Mouse (Mus musculus): ENCODE results near the gene Ier2. TPM values are rescaled to one million over a fixed set of nuclear protein-coding genes. Genes with fewer than 3 reads are reported as not detected.

Ier2 gene
- polyA plus RNA-seq, 1 experiment from 2014 or later, result 86.9 TPM

- Histone ChIP-seq H3K36me3 (replicated peaks; ENCODE audit: control insufficient read depth, insufficient read depth, low read depth, low read length) (no peaks in the 10 kb centered on the region), H3K4me3 (ENCODE audit: low read depth, low read length) (peak overlapping the region; percentile 57), H3K9ac (replicated peaks; ENCODE audit: low read length) (peak overlapping the region; percentile 82), H3K9me3 (replicated peaks; ENCODE audit: control insufficient read depth, low read length) (no peaks in the 10 kb centered on the region), H3K4me1 (ENCODE audit: control insufficient read depth, insufficient read depth, low read length) (peaks cover 2% of the 10 kb centered on the region), H3K4me2 (ENCODE audit: low read depth, low read length) (peak overlapping the region; percentile 89), H3K27ac (replicated peaks; ENCODE audit: low read depth, low read length) (peak overlapping the region; percentile 95), H3K27me3 (ENCODE audit: control insufficient read depth, insufficient read depth, low read length) (no peaks in the 10 kb centered on the region)
- DNase-seq (ENCODE audit: low spot score), result no peak
- ATAC-seq (replicated peaks; ENCODE audit: insufficient number of reproducible peaks, low FRiP score, low TSS enrichment, low read depth), result no peak
- 26% methylated on average over 8 of the region's 8 CpGs for WGBS
Measured at GRCm38 (mm10) chr8:84637946-84638554, 24.6 kb downstream of the Ier2 start.

DNA sequence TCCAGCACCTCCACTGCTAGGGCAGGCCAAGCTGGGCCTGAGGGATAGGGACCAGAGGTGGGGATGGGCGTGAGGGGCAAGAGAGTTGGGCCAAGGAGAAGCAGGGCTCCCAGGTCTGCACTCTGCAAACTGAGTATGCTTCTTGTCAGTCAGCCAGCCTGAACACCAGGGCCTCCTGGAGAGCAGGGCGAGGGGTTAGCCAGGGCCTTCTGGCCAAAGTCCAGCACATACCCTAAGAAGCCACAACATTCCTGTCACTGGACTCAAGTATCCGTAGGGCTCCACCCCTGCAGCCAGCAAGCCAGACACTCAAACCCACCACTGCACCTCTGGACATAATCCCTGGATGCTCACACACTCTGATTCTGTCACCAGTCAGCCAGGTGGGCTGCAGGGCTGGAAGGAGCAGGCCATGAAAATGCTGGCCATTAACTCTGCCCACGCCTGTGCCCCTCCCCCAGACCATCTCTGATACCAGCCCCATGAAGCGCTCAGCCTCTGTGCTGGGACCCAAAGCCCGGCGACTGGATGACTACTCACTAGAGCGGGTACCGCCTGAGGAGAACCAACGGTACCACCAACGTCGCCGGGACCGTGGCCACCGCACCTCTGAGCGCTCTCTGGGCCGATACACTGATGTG lies 26.5 kb downstream of the Ier2 start:
- DNase-seq (ENCODE audit: low spot score), result no peak
- Histone ChIP-seq H3K4me1 (ENCODE audit: control insufficient read depth, insufficient read depth, low read length) (peaks cover 2% of the 10 kb centered on the region), H3K27ac (replicated peaks; ENCODE audit: low read depth, low read length) (no peak overlapping the region), H3K27me3 (ENCODE audit: control insufficient read depth, insufficient read depth, low read length) (no peaks in the 10 kb centered on the region), H3K4me2 (ENCODE audit: low read depth, low read length) (no peak overlapping the region), H3K4me3 (ENCODE audit: low read depth, low read length) (no peak overlapping the region), H3K9ac (replicated peaks; ENCODE audit: low read length) (no peak overlapping the region; the same call in 1 of the 2 replicates), H3K9me3 (replicated peaks; ENCODE audit: control insufficient read depth, low read length) (no peaks in the 10 kb centered on the region), H3K36me3 (replicated peaks; ENCODE audit: control insufficient read depth, insufficient read depth, low read depth, low read length) (no peaks in the 10 kb centered on the region)
- ATAC-seq (replicated peaks; ENCODE audit: insufficient number of reproducible peaks, low FRiP score, low TSS enrichment, low read depth), result no peak
- WGBS, result 88% methylated on average over 17 of the region's 17 CpGs

DNA sequence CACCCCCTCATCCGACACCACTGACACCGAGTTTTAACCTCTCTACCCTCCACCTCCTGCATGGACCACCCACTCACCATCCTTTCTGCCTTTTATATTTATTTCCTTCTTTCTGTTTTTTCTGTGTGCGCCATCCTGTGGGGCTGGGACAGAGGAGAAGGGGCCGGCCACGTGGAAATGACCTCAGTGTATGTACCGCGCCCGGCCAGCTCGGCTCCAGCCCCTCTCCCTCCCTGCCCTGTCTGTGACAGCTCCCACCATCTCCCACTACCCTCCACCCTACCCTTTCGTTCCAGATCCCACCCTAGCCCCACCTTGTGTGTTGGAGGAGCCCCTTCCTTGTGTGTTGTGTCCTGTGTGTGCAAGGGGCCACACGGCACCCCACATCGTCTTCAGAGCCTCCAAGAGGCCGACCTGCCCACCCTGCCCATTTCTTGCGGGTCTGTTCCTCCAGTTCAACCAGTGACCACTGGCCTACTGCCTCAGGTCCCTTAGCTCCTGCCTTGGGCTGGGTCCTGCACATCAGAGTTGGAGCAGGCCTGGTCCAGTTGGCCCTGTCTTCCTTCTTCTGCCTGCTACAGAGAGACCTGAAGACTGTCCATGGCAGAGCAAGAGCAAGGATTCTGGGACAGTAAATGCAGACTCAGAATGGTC lies 27.1 kb downstream of the Ier2 start:
- Histone ChIP-seq H3K9ac (replicated peaks; ENCODE audit: low read length) (peak overlapping the region; percentile 34; the same call in 1 of the 2 replicates), H3K4me2 (ENCODE audit: low read depth, low read length) (no peak overlapping the region), H3K4me1 (ENCODE audit: control insufficient read depth, insufficient read depth, low read length) (peaks cover 2% of the 10 kb centered on the region), H3K4me3 (ENCODE audit: low read depth, low read length) (no peak overlapping the region), H3K9me3 (replicated peaks; ENCODE audit: control insufficient read depth, low read length) (no peaks in the 10 kb centered on the region), H3K36me3 (replicated peaks; ENCODE audit: control insufficient read depth, insufficient read depth, low read depth, low read length) (no peaks in the 10 kb centered on the region), H3K27me3 (ENCODE audit: control insufficient read depth, insufficient read depth, low read length) (no peaks in the 10 kb centered on the region), H3K27ac (replicated peaks; ENCODE audit: low read depth, low read length) (peak overlapping the region; percentile 8; the same call in 1 of the 2 replicates)
- DNase-seq (ENCODE audit: low spot score) (no peak), ATAC-seq (replicated peaks; ENCODE audit: insufficient number of reproducible peaks, low FRiP score, low TSS enrichment, low read depth) (no peak)
- 67% methylated on average over 13 of the region's 14 CpGs for WGBS

GRCm38 (mm10) chr8:84634849-84635304 lies 27.8 kb downstream of the Ier2 start:
- Histone ChIP-seq H3K36me3 (replicated peaks; ENCODE audit: control insufficient read depth, insufficient read depth, low read depth, low read length) (no peaks in the 10 kb centered on the region), H3K9ac (replicated peaks; ENCODE audit: low read length) (peak overlapping the region; percentile 34; the same call in 1 of the 2 replicates), H3K4me1 (ENCODE audit: control insufficient read depth, insufficient read depth, low read length) (peaks cover 2% of the 10 kb centered on the region), H3K4me3 (ENCODE audit: low read depth, low read length) (no peak overlapping the region), H3K9me3 (replicated peaks; ENCODE audit: control insufficient read depth, low read length) (no peaks in the 10 kb centered on the region), H3K4me2 (ENCODE audit: low read depth, low read length) (no peak overlapping the region), H3K27me3 (ENCODE audit: control insufficient read depth, insufficient read depth, low read length) (no peaks in the 10 kb centered on the region), H3K27ac (replicated peaks; ENCODE audit: low read depth, low read length) (0 out of 2 replicates have a peak overlapping the region, but pooled peaks have one; percentile 8)
- no peak for ATAC-seq (replicated peaks; ENCODE audit: insufficient number of reproducible peaks, low FRiP score, low TSS enrichment, low read depth)
- no peak for DNase-seq (ENCODE audit: low spot score)
- WGBS, result 40% methylated on average over 9 of the region's 9 CpGs

- Histone ChIP-seq H3K9me3 (replicated peaks; ENCODE audit: control insufficient read depth, low read length) (no peaks in the 10 kb centered on the region), H3K9ac (replicated peaks; ENCODE audit: low read length) (no peak overlapping the region), H3K27me3 (ENCODE audit: control insufficient read depth, insufficient read depth, low read length) (no peaks in the 10 kb centered on the region), H3K4me2 (ENCODE audit: low read depth, low read length) (no peak overlapping the region), H3K4me1 (ENCODE audit: control insufficient read depth, insufficient read depth, low read length) (peaks cover 2% of the 10 kb centered on the region), H3K4me3 (ENCODE audit: low read depth, low read length) (no peak overlapping the region), H3K27ac (replicated peaks; ENCODE audit: low read depth, low read length) (no peak overlapping the region), H3K36me3 (replicated peaks; ENCODE audit: control insufficient read depth, insufficient read depth, low read depth, low read length) (no peaks in the 10 kb centered on the region)
- 42% methylated on average over 10 of the region's 10 CpGs for WGBS
- ATAC-seq (replicated peaks; ENCODE audit: insufficient number of reproducible peaks, low FRiP score, low TSS enrichment, low read depth) (no peak), DNase-seq (ENCODE audit: low spot score) (no peak)
Measured at GRCm38 (mm10) chr8:84633841-84634584, 28.6 kb downstream of the Ier2 start.

GRCm38 (mm10) chr8:84631813-84632212 lies 30.8 kb downstream of the Ier2 start:
- Histone ChIP-seq H3K4me2 (ENCODE audit: low read depth, low read length) (no peak overlapping the region), H3K36me3 (replicated peaks; ENCODE audit: control insufficient read depth, insufficient read depth, low read depth, low read length) (no peaks in the 10 kb centered on the region)
- 87% methylated on average over 4 of the region's 4 CpGs for WGBS

GRCm38 (mm10) chr8:84630145-84630544 lies 32.5 kb downstream of the Ier2 start:
- DNase-seq (ENCODE audit: low spot score), result no peak
- H3K27me3 ChIP-seq (ENCODE audit: control insufficient read depth, insufficient read depth, low read length), result no peaks in the 10 kb centered on the region
- no peaks in the 10 kb centered on the region for H3K9me3 ChIP-seq (replicated peaks; ENCODE audit: control insufficient read depth, low read length)
- WGBS, result 69% methylated on average over 4 of the region's 4 CpGs
- no peaks in the 10 kb centered on the region for H3K36me3 ChIP-seq (replicated peaks; ENCODE audit: control insufficient read depth, insufficient read depth, low read depth, low read length)
- ATAC-seq (replicated peaks; ENCODE audit: insufficient number of reproducible peaks, low FRiP score, low TSS enrichment, low read depth), result no peak
- H3K9ac ChIP-seq (replicated peaks; ENCODE audit: low read length), result no peak overlapping the region
- H3K27ac ChIP-seq (replicated peaks; ENCODE audit: low read depth, low read length), result no peak overlapping the region
- H3K4me3 ChIP-seq (ENCODE audit: low read depth, low read length), result no peak overlapping the region
- H3K4me2 ChIP-seq (ENCODE audit: low read depth, low read length), result no peak overlapping the region
- H3K4me1 ChIP-seq (ENCODE audit: control insufficient read depth, insufficient read depth, low read length), result peaks cover under 1% of the 10 kb centered on the region

More at GRCm38 (mm10) chr8:84631813-84632212, 30.8 kb downstream of the Ier2 start:
- no peak overlapping the region for H3K4me3 ChIP-seq (ENCODE audit: low read depth, low read length)
- peaks cover 2% of the 10 kb centered on the region for H3K4me1 ChIP-seq (ENCODE audit: control insufficient read depth, insufficient read depth, low read length)
- H3K27ac ChIP-seq (replicated peaks; ENCODE audit: low read depth, low read length), result no peak overlapping the region
- DNase-seq (ENCODE audit: low spot score) (no peak), ATAC-seq (replicated peaks; ENCODE audit: insufficient number of reproducible peaks, low FRiP score, low TSS enrichment, low read depth) (no peak)
- H3K9ac ChIP-seq (replicated peaks; ENCODE audit: low read length), result no peak overlapping the region
- H3K27me3 ChIP-seq (ENCODE audit: control insufficient read depth, insufficient read depth, low read length), result no peaks in the 10 kb centered on the region
- no peaks in the 10 kb centered on the region for H3K9me3 ChIP-seq (replicated peaks; ENCODE audit: control insufficient read depth, low read length)
